Mouse (Mus musculus): ENCODE measurements around the gene Il12a.
"Not testable (repeated sequence)": the region's sequence is repeated elsewhere in the genome, so short reads cannot be mapped to it uniquely, and the experiment has no call there.

Il12a gene

DNA sequence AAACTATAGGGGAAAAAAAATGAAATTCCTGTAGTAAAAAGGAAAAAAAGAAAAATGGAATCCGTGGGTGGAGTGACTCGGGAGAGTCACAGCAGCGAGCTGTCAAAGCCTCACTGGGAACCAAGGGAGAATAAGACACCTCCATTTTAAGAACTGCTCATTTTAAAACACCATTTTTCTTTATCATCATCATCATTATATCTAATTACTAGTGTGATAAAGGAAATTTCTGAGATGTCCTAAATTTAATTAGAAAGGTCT, 53.0 kb downstream of the Il12a start:
- DNase-seq = no peak

DNA sequence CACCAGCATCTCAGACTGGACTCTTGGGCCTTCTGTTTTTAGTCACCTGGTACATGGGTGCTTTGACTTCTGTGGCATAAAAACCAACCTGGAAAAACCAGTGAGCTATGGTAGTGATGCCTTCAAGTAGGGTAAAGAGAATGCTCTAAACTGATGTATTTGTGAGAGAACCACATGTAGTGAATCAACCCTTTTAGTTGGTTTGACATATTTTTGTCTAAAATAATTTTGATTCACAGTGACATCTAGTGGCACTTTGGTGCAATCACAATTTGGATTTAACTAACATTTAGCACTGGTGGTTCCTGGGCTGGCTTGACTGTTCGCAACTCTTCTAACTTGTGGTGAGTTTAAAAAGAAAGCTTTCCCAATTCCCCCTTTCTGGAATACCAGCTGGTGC, 53.7 kb downstream of the Il12a start:
- DNase-seq = no peak

DNA sequence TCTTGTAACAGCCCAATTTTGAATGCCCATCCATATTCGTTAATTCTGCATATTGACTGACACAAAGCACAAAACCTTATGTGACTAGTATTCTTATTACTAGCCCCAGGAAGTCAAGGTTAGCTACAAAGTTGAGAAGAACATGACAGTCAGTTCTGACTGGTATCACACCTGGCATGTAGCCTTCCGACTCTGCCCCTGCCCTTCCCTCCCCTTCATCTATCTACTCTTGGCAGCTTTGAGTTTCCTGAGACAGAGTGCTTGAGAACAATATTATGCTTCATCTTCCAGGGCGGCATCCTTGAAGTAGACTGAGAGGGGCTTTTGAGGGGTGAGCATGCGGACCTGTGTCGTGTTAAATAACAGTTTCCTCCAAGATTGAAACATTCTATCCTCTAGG, 54.6 kb downstream of the Il12a start:
- no peak for DNase-seq

DNA sequence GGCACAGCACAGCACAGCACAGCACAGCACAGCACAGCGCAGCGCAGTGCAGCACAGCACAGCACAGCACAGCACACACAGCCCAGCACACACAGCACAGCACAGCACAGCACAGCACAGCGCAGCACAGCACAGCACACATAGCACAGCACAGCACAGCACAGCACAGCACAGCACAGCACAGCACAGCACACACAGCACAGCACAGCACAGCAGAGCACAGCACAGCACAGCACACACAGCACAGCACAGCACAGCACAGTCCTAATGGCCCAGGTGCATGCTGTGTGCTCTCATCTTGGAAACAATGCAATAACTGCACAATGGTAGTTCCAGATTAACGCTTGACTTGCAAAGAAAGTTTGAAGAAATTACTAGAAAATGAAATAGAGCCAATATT, 55.8 kb downstream of the Il12a start:
- not testable (repeated sequence) for DNase-seq
